ENCODE assay signal across 8 mouse cellular contexts in genomic region chr11:62550727-62551225, GRCm38 (mm10). TPM values are rescaled to one million over a fixed set of nuclear protein-coding genes. Genes with fewer than 3 reads are reported as not detected.
DNase-seq lines count a peak whose midpoint lies in the region; ATAC-seq lines count a peak whose summit lies in the region.

TSS of gene Ubb (plus strand) at chr11:62551171.

- H3K4me1 ChIP-seq in forebrain, embryonic 11.5 days (replicated peaks; ENCODE audit: control insufficient read depth, insufficient read depth, low read length) = peaks cover 13% of the 10 kb centered on the region; the same call in 1 of the 2 replicates
- H3K4me1 ChIP-seq in heart, embryonic 16.5 days (ENCODE audit: control insufficient read depth, insufficient read depth, low read length) = peaks cover 28% of the 10 kb centered on the region
- peaks cover 47% of the 10 kb centered on the region for H3K4me1 ChIP-seq in liver, embryonic 15.5 days (replicated peaks)
- peaks cover 35% of the 10 kb centered on the region for H3K4me1 ChIP-seq in neural tube, embryonic 12.5 days

- H3K36me3 ChIP-seq in forebrain, embryonic 11.5 days (ENCODE audit: control insufficient read depth, insufficient read depth, low read length) = peaks cover 8% of the 10 kb centered on the region; the same call in 1 of the 2 replicates
- peaks cover 17% of the 10 kb centered on the region for H3K36me3 ChIP-seq in heart, embryonic 16.5 days (ENCODE audit: control insufficient read depth, insufficient read depth)
- peaks cover 29% of the 10 kb centered on the region for H3K36me3 ChIP-seq in liver, embryonic 15.5 days (replicated peaks)
- peaks cover 25% of the 10 kb centered on the region for H3K36me3 ChIP-seq in neural tube, embryonic 12.5 days

- WGBS in forebrain, embryonic 11.5 days = under 1% methylated on average over 40 of the region's 40 CpGs
- WGBS in heart, embryonic 16.5 days = under 1% methylated on average over 40 of the region's 40 CpGs
- under 1% methylated on average over 40 of the region's 40 CpGs for WGBS in liver, embryonic 15.5 days (ENCODE audit: insufficient replicate concordance)
- WGBS in neural tube, embryonic 12.5 days = under 1% methylated on average over 40 of the region's 40 CpGs

- H3K27ac ChIP-seq in forebrain, embryonic 11.5 days (ENCODE audit: low read depth, low read length) = peak within 1 kb of the TSS; percentile 94
- peak within 1 kb of the TSS; percentile 98 for H3K27ac ChIP-seq in heart, embryonic 16.5 days (ENCODE audit: low read length)
- peak within 1 kb of the TSS; percentile 97 for H3K27ac ChIP-seq in liver, embryonic 15.5 days (replicated peaks)
- peak within 1 kb of the TSS; percentile 97 for H3K27ac ChIP-seq in neural tube, embryonic 12.5 days

- no peaks in the 10 kb centered on the region for H3K9me3 ChIP-seq in forebrain, embryonic 11.5 days (ENCODE audit: control insufficient read depth, low read length)
- H3K9me3 ChIP-seq in heart, embryonic 16.5 days (replicated peaks; ENCODE audit: control insufficient read depth, low read length) = no peaks in the 10 kb centered on the region
- no peaks in the 10 kb centered on the region for H3K9me3 ChIP-seq in liver, embryonic 15.5 days (replicated peaks)
- no peaks in the 10 kb centered on the region for H3K9me3 ChIP-seq in neural tube, embryonic 12.5 days

- peak; percentile 97 to 98 for DNase-seq in CD8-positive naive resting alpha-beta T cell, adult 2 months (ENCODE audit: low read depth in 2 of 2, low spot score in 2 of 2)
- DNase-seq in c-Kit-positive CD71-positive TER-119-negative erythroid progenitor cells, embryonic 14.5 days (ENCODE audit: low read depth) = peak; percentile 99
- peak; percentile 100 for DNase-seq in forebrain, embryonic 11.5 days (ENCODE audit: low spot score)
- DNase-seq in kidney, postnatal 36 days = peak; percentile 100
- peak; percentile 99 for DNase-seq in telencephalon, adult 2 months (ENCODE audit: low read depth, low spot score)

- peak within 1 kb of the TSS; percentile 74 for H3K4me3 ChIP-seq in forebrain, embryonic 11.5 days (ENCODE audit: low read depth, low read length)
- peak within 1 kb of the TSS; percentile 81 for H3K4me3 ChIP-seq in heart, embryonic 16.5 days (ENCODE audit: low read length)
- peak within 1 kb of the TSS; percentile 70 for H3K4me3 ChIP-seq in liver, embryonic 15.5 days (replicated peaks)
- H3K4me3 ChIP-seq in neural tube, embryonic 12.5 days = peak within 1 kb of the TSS; percentile 61

- H3K27me3 ChIP-seq in forebrain, embryonic 11.5 days (ENCODE audit: control insufficient read depth, insufficient read depth, low read length) = no peaks in the 10 kb centered on the region
- H3K27me3 ChIP-seq in heart, embryonic 16.5 days (ENCODE audit: control insufficient read depth, insufficient read depth, low read length) = no peaks in the 10 kb centered on the region
- H3K27me3 ChIP-seq in liver, embryonic 15.5 days = no peaks in the 10 kb centered on the region
- no peaks in the 10 kb centered on the region for H3K27me3 ChIP-seq in neural tube, embryonic 12.5 days (replicated peaks)

- ATAC-seq in forebrain, embryonic 11.5 days (replicated peaks; ENCODE audit: low FRiP score) = peak; percentile 96
- peak; percentile 97 for ATAC-seq in heart, embryonic 16.5 days (replicated peaks; ENCODE audit: extremely low read depth, insufficient read depth, low FRiP score)
- peak; percentile 90 for ATAC-seq in liver, embryonic 15.5 days (ENCODE audit: insufficient read depth)
- ATAC-seq in neural tube, embryonic 12.5 days (ENCODE audit: low FRiP score, low read depth) = peak; percentile 96

- H3K4me2 ChIP-seq in forebrain, embryonic 11.5 days (ENCODE audit: low read depth, low read length, severe bottlenecking) = peak within 1 kb of the TSS; percentile 84
- peak within 1 kb of the TSS; percentile 78 for H3K4me2 ChIP-seq in heart, embryonic 16.5 days (ENCODE audit: low read depth, low read length)
- H3K4me2 ChIP-seq in liver, embryonic 15.5 days = peak within 1 kb of the TSS; percentile 99
- H3K4me2 ChIP-seq in neural tube, embryonic 12.5 days (replicated peaks) = peak within 1 kb of the TSS; percentile 82

- peak within 1 kb of the TSS; percentile 99 for H3K9ac ChIP-seq in forebrain, embryonic 11.5 days (ENCODE audit: low read length)
- H3K9ac ChIP-seq in heart, embryonic 16.5 days (ENCODE audit: low read length) = peak within 1 kb of the TSS; percentile 99
- peak within 1 kb of the TSS; percentile 86 for H3K9ac ChIP-seq in liver, embryonic 15.5 days
- H3K9ac ChIP-seq in neural tube, embryonic 12.5 days = peak within 1 kb of the TSS; percentile 94

RNA-seq across cellular contexts. Expression of gene Ubb, which starts in this region (rescaled TPM):
- polyA plus RNA-seq in forebrain, embryonic 11.5 days (2014; fragmentation: Nextera tagmentation; extraction: Ambion mirVana) = 3,283 and 3,484 TPM in 2 replicates
- 2,482 and 2,483 TPM in 2 replicates for polyA plus RNA-seq in heart, embryonic 16.5 days (2015; fragmentation: Nextera tagmentation; extraction: Ambion mirVana)
- polyA plus RNA-seq in liver, embryonic 15.5 days (2015; fragmentation: Nextera tagmentation; extraction: Ambion mirVana) = 1,540 and 1,587 TPM in 2 replicates
- polyA plus RNA-seq in neural tube, embryonic 12.5 days (2016; fragmentation: Nextera tagmentation; extraction: Ambion mirVana) = 3,967 and 4,014 TPM in 2 replicates

Comparison
In these comparisons a context has a peak if more than half of its experiments do, and no peak if none do; other contexts are left out.
1. Peak in every context shown above with its lines: DNase-seq, ATAC-seq, H3K4me3 ChIP-seq and H3K27ac ChIP-seq.